Mouse (Mus musculus) lung, adult 2 months (tissue): ENCODE measurements around the gene Agtpbp1. TPM values are rescaled to one million over a fixed set of nuclear protein-coding genes. Genes with fewer than 3 reads are reported as not detected.
A peak's percentile ranks its signal among the peaks of the same experiment; 100 is the strongest.

Experiments
- DNase-seq: peaks from one replicate; pipeline ENCODE4 v3.0.0; 2022
- H3K4me1 ChIP-seq: fragments of 200-500 bp; 2 replicates; pipeline ENCODE4 v1.6.1; 2011; ENCODE audit warnings: low read length; ENCODE audit not compliant: control insufficient read depth, insufficient read depth
- H3K4me3 ChIP-seq: fragments of 200-500 bp; replicated peaks from 2 replicates; pipeline ENCODE3; 2011; ENCODE audit warnings: low read depth, mild to moderate bottlenecking, control low read depth, low read length; ENCODE audit errors: extremely low read depth
- CTCF ChIP-seq: fragments of 200-500 bp; IDR thresholded peaks from 2 replicates; pipeline ENCODE4 v1.5.1; 2011; ENCODE audit warnings: mild to moderate bottlenecking, low read length, control low read depth; ENCODE audit not compliant: insufficient read depth
- POLR2A ChIP-seq: fragments of 200-500 bp; IDR thresholded peaks from 2 replicates; pipeline ENCODE4 v1.6.1; 2011; ENCODE audit warnings: low read depth, mild to moderate bottlenecking, control low read depth, low read length, borderline replicate concordance; ENCODE audit errors: extremely low read depth
- WGBS: fragments of 180-500 bp; shearing (Covaris S2); methylation state at CpG from one replicate; pipeline ENCODE4 v1.1.7; 2018; 5-methylcytosine and 5-hydroxymethylcytosine counted together
- polyA plus RNA-seq: library from polyadenylated mRNA; depleted of rRNA; stranded (reverse); fragments of >200 nt; gene quantifications from 2 replicates; pipeline ENCODE4 v1.2.3, GENCODE M21; 2012; rRNA removed

Agtpbp1 gene
- polyA plus RNA-seq, 1 experiment, result 9.9 TPM

GRCm38 (mm10) chr13:59416530-59417230 lies 168.3 kb downstream of the Agtpbp1 start:
- TF ChIP-seq CTCF (no peak), POLR2A (no peak)
- WGBS, result 78% methylated on average over 15 of the region's 15 CpGs
- Histone ChIP-seq H3K4me1 (no peaks in the 10 kb centered on the region), H3K4me3 (no peak overlapping the region)
- DNase-seq, result no peak

GRCm38 (mm10) chr13:59413885-59414284 lies 171.1 kb downstream of the Agtpbp1 start:
- Histone ChIP-seq H3K4me3 (no peak overlapping the region), H3K4me1 (no peaks in the 10 kb centered on the region)
- WGBS, result 94% methylated on average over 9 of the region's 9 CpGs
- TF ChIP-seq CTCF, result no peak
- no peak for TF ChIP-seq POLR2A
- no peak for DNase-seq

- TF ChIP-seq POLR2A (no peak), CTCF (no peak)
- Histone ChIP-seq H3K4me3 (no peak overlapping the region), H3K4me1 (no peaks in the 10 kb centered on the region)
- no peak for DNase-seq
- whole genome bisulfite sequencing, result 81% methylated on average over 4 of the region's 4 CpGs
Observed at GRCm38 (mm10) chr13:59412672-59413071, 172.4 kb downstream of the Agtpbp1 start.

- WGBS, result 74% methylated on average over 6 of the region's 6 CpGs
- H3K4me1 ChIP-seq, result no peaks in the 10 kb centered on the region
- DNase-seq, result no peak
- H3K4me3 ChIP-seq, result no peak overlapping the region
- no peak for TF ChIP-seq POLR2A
- no peak for TF ChIP-seq CTCF
Observed at GRCm38 (mm10) chr13:59407182-59407581, 177.8 kb downstream of the Agtpbp1 start.

- H3K4me3 ChIP-seq, result no peak overlapping the region
- WGBS, result 87% methylated on average over 14 of the region's 14 CpGs
- no peaks in the 10 kb centered on the region for H3K4me1 ChIP-seq
- no peak for DNase-seq
- no peak for TF ChIP-seq CTCF
- TF ChIP-seq POLR2A, result no peak
Observed at GRCm38 (mm10) chr13:59402026-59402775, 182.8 kb downstream of the Agtpbp1 start.

GRCm38 (mm10) chr13:59397571-59397970 lies 187.5 kb downstream of the Agtpbp1 start:
- peak; percentile 18 for DNase-seq
- TF ChIP-seq POLR2A, result no peak
- TF ChIP-seq CTCF, result peak; percentile 65
- Histone ChIP-seq H3K4me3 (no peak overlapping the region), H3K4me1 (no peaks in the 10 kb centered on the region)
- 29% methylated on average over 3 of the region's 3 CpGs for WGBS

Other genes with a start within 250 kb of the Agtpbp1 start
- gene Naa35, start within 50 bp of the Agtpbp1 start, polyA plus RNA-seq, result 19.8 and 32.7 TPM in 2 replicates
- gene Golm1, start 90.6 kb upstream of the Agtpbp1 start, polyA plus RNA-seq, result 11.2 and 15.3 TPM in 2 replicates
- gene 4921517D22Rik, start 108.9 kb upstream of the Agtpbp1 start, polyA plus RNA-seq, result not detected in 2 replicates
- gene Spata31d1a, start 125.1 kb upstream of the Agtpbp1 start, polyA plus RNA-seq, result not detected in 2 replicates
- 0.05 TPM in 1 of 2 replicates, not detected in the other for gene Spata31d1b, start 127.1 kb upstream of the Agtpbp1 start, polyA plus RNA-seq
- not detected in 2 replicates for gene Spata31d1d, start 146.5 kb upstream of the Agtpbp1 start, polyA plus RNA-seq
- gene 1700014D04Rik, start 161.5 kb upstream of the Agtpbp1 start, polyA plus RNA-seq, result 0.04 TPM in 1 of 2 replicates, not detected in the other
- gene Isca1, start 184.6 kb upstream of the Agtpbp1 start, polyA plus RNA-seq, result 59.0 and 82.1 TPM in 2 replicates
- not detected in 2 replicates for gene Gm49354, start 197.0 kb upstream of the Agtpbp1 start, polyA plus RNA-seq
- 20.1 and 24.5 TPM in 2 replicates for gene Tut7, start 237.9 kb upstream of the Agtpbp1 start, polyA plus RNA-seq